Mouse (Mus musculus): Measurements from ENCODE around the gene Cebpe. TPM values are rescaled to one million over a fixed set of nuclear protein-coding genes. Genes with fewer than 3 reads are reported as not detected.

Cebpe gene
- polyA plus RNA-seq, 1 experiment: 17.3 TPM

DNA sequence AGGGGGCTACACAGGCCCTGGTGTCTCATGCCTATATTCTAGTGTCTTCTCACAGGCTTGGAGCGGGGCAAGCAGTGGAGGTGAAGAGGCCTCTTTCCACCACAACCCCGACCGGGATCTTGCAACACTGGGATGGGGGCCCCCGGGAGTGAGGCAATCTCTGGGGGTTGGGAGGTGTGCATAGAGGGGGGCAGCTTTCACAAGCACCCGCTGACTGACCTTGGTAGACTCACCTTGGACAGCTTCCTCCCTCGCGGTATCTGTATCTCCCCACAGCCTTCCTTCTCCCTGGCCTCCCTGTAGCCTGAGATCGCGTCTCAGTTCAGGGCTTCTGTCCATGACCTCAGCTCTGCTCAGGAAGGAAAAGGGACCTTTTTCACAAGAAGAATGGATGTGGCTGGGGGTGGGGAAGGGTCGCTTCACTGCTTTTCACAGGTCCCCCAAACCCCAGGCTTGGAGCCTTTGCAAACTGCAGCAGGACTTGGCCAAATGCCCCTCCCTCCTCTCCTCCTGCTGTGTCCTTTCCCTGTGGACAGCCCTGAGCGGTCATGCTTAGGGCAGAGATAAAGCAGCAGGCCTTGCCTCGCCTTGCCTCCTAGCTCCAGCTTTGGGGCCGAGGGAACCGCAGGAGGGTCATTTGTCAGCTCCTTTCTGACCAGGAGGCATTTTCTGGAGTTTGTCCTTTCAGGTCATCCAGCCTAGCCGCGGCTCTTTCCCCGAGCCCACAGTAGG lies 5.2 kb downstream of the Cebpe start:
- Histone ChIP-seq H3K9me3 (no peaks in the 10 kb centered on the region), H3K27me3 (replicated peaks) (peaks cover 80% of the 10 kb centered on the region), H3K4me1 (peaks cover 29% of the 10 kb centered on the region), H3K36me3 (replicated peaks; ENCODE audit: low read length) (no peaks in the 10 kb centered on the region), H3K4me3 (replicated peaks) (peak overlapping the region; percentile 75)
- TF ChIP-seq GATA1 (IDR thresholded peaks at IDR 0.05; ENCODE audit: borderline replicate concordance, low read length) (no peak), FLI1 (IDR thresholded peaks at IDR 0.05; ENCODE audit: low read length) (no peak)

DNA sequence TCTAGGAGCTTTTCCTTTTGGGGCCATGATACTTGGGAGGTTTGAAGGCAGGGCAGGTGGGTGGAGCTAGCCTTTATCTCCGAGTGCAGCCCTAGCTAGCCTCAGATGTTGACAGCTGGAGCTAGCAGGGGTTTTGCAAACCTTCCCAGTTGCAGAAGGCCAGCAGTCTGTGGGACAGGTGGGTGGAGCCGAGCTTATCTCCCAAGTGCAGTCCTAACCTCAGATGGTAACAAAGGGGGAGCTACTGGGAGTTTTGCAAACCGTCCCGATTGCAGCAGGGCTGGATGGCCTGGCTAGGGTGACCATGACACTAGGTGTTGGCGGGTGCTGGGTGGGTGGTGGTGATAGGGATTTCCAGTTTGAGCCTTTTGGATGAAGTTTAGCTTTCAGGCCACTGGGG lies 6.1 kb downstream of the Cebpe start:
- TF ChIP-seq GATA1 (IDR thresholded peaks at IDR 0.05; ENCODE audit: borderline replicate concordance, low read length) (no peak), FLI1 (IDR thresholded peaks at IDR 0.05; ENCODE audit: low read length) (no peak)
- Histone ChIP-seq H3K27me3 (replicated peaks) (peaks cover 71% of the 10 kb centered on the region), H3K9me3 (no peaks in the 10 kb centered on the region), H3K4me3 (replicated peaks) (peak overlapping the region; percentile 70), H3K36me3 (replicated peaks; ENCODE audit: low read length) (no peaks in the 10 kb centered on the region), H3K4me1 (peaks cover 36% of the 10 kb centered on the region)

DNA sequence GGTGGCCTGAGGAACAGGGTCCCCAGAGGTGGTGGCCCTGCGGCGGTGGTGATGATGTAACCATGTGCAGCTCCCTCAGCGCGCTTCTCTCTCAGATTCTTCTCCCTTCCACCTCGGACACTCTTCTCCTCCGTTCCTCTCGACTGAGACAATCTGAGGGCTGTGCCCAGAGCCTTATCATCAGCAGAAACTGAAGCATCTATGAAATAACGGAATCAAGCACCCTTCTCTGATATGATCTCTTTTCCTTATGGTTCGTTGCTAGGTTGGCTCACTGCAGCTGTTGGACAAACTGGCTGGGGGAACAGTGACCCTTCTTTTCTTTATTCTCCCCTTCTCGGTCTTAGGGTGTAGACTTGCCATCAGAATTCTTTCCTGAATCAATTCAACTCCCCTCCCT lies 8.8 kb downstream of the Cebpe start:
- H3K9me3 ChIP-seq: no peaks in the 10 kb centered on the region
- no peak overlapping the region for H3K4me3 ChIP-seq (replicated peaks)
- no peaks in the 10 kb centered on the region for H3K36me3 ChIP-seq (replicated peaks; ENCODE audit: low read length)
- peaks cover 51% of the 10 kb centered on the region for H3K27me3 ChIP-seq (replicated peaks)
- TF ChIP-seq GATA1 (IDR thresholded peaks at IDR 0.05; ENCODE audit: borderline replicate concordance, low read length): no peak
- H3K4me1 ChIP-seq: peaks cover 54% of the 10 kb centered on the region

DNA sequence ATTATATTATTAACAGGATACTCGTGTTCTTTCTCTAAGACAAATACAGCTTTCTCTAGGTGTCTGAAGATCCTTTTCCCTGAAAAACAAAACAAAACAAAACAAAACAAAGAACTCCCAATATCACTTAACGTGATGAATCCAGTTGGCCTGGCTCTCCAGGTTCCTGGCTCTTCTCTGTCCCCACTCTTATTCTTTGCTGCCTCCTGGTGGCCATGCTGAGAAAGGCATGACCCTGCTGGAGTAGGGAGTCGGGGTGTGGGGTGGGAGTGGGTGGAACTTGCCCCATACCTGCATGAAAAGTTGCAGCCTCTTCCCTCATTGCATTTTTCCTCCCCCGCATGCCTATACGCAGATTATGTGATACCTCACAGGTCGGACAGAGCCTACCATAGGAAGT lies 10.7 kb downstream of the Cebpe start:
- Histone ChIP-seq H3K4me1 (peaks cover 41% of the 10 kb centered on the region), H3K27me3 (replicated peaks) (peaks cover 40% of the 10 kb centered on the region), H3K9me3 (no peaks in the 10 kb centered on the region), H3K36me3 (replicated peaks; ENCODE audit: low read length) (no peaks in the 10 kb centered on the region), H3K4me3 (replicated peaks) (peak overlapping the region; percentile 83)
- TF ChIP-seq FLI1 (IDR thresholded peaks at IDR 0.05; ENCODE audit: low read length): no peak
- TF ChIP-seq GATA1 (IDR thresholded peaks at IDR 0.05; ENCODE audit: borderline replicate concordance, low read length): no peak

DNA sequence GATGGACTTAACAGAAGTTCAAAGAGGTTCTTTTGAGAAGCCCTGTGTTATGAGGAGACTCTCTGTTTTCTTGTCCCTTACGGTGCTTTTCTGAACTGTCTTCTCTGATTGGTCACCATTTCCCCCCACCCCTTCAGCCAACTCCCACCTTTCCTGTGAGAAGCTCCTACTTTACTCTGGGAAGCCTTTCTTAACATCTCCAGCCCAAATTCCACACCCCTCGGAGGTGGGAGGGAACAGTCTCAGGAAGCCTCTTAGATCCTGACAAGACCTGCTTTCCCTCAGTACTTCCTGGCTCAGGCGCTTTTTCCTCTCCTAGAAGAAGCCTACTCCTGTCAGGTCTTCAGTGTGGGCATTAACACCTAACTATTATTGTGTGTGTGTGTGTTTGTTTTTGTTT lies 12.4 kb downstream of the Cebpe start:
- H3K4me1 ChIP-seq: peaks cover 44% of the 10 kb centered on the region
- peaks cover 39% of the 10 kb centered on the region for H3K27me3 ChIP-seq (replicated peaks)
- no peaks in the 10 kb centered on the region for H3K9me3 ChIP-seq
- no peak for TF ChIP-seq GATA1 (IDR thresholded peaks at IDR 0.05; ENCODE audit: borderline replicate concordance, low read length)
- TF ChIP-seq FLI1 (IDR thresholded peaks at IDR 0.05; ENCODE audit: low read length): no peak
- peaks cover 3% of the 10 kb centered on the region for H3K36me3 ChIP-seq (replicated peaks; ENCODE audit: low read length)
- H3K4me3 ChIP-seq (replicated peaks): no peak overlapping the region

DNA sequence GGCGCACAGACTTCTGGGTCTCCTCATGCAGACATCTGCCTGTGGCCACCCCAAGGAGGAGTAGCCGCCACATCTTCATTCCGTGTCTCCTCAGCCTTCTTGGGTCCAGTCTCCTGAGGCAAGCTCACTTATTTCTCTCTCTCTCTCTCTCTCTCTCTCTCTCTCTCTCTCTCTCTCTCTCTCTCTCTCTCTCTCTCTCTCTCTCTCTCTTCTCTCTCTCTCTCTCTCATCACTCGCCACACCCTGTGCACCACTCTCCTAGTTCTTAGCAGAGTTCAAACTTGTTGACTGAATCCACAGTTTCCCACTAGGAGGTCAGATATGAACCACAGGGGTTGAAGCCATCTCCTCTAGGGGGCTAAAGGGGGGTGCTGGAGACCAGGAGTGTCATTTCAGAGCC lies 13.2 kb downstream of the Cebpe start, which contains the start of gene Gm29776:
TSS of gene Gm29776 (minus strand) at position 101 of the 400 bp plus-strand sequence.
- H3K4me1 ChIP-seq: peaks cover 44% of the 10 kb centered on the region
- H3K4me3 ChIP-seq (replicated peaks): no peak within 1 kb of the TSS
- peaks cover 38% of the 10 kb centered on the region for H3K27me3 ChIP-seq (replicated peaks)
- no peaks in the 10 kb centered on the region for H3K9me3 ChIP-seq
- TF ChIP-seq FLI1 (IDR thresholded peaks at IDR 0.05; ENCODE audit: low read length): no peak
- TF ChIP-seq GATA1 (IDR thresholded peaks at IDR 0.05; ENCODE audit: borderline replicate concordance, low read length): no peak
- peaks cover 12% of the 10 kb centered on the region for H3K36me3 ChIP-seq (replicated peaks; ENCODE audit: low read length)

DNA sequence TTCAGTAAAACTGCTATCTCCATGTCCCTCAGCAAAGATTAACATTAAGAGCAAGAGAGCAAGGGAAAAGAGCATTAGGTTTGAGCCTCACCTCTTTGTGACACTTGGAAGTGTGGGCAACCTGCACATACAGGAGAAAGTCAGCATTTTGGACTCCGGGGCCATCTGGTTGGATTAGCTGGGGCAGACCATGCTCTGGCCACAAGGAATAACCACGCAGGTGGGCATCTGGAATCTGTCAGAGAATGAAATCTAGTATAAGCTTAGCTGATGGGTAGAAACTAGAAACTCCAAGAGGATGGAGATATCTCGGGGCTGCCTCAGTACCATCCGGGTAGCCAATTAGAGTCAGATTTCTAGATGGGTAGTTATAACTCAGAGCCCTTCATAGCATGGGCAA lies 15.2 kb downstream of the Cebpe start:
- peaks cover 43% of the 10 kb centered on the region for H3K4me1 ChIP-seq
- TF ChIP-seq GATA1 (IDR thresholded peaks at IDR 0.05; ENCODE audit: borderline replicate concordance, low read length) (no peak), FLI1 (IDR thresholded peaks at IDR 0.05; ENCODE audit: low read length) (no peak)
- no peak overlapping the region for H3K4me3 ChIP-seq (replicated peaks)
- peaks cover 23% of the 10 kb centered on the region for H3K27me3 ChIP-seq (replicated peaks)
- H3K36me3 ChIP-seq (replicated peaks; ENCODE audit: low read length): peaks cover 26% of the 10 kb centered on the region
- no peaks in the 10 kb centered on the region for H3K9me3 ChIP-seq

DNA sequence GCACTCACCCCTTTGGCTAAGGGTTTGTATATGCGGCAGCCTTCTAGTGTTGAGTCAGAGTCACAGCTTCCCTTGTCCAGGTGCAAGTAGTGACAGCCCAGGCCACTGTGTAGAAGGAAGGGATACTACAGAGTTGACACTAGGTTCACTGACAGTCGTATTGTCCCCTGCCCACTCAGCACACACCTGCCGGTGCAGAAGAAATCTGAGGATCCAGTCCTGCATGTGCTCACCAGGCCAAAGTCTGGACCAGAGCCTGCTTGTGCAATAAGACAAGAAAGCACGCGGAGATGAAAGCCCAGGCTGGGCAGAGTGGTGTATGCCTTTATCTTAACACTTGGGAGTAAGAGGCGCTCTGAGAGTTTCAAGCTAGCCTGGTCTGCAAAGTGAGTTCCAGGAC lies 16.9 kb downstream of the Cebpe start:
- Histone ChIP-seq H3K27me3 (replicated peaks) (peaks cover 23% of the 10 kb centered on the region), H3K9me3 (no peaks in the 10 kb centered on the region), H3K4me3 (replicated peaks) (no peak overlapping the region), H3K36me3 (replicated peaks; ENCODE audit: low read length) (peaks cover 37% of the 10 kb centered on the region), H3K4me1 (peaks cover 32% of the 10 kb centered on the region)
- TF ChIP-seq FLI1 (IDR thresholded peaks at IDR 0.05; ENCODE audit: low read length) (no peak), GATA1 (IDR thresholded peaks at IDR 0.05; ENCODE audit: borderline replicate concordance, low read length) (no peak)

DNA sequence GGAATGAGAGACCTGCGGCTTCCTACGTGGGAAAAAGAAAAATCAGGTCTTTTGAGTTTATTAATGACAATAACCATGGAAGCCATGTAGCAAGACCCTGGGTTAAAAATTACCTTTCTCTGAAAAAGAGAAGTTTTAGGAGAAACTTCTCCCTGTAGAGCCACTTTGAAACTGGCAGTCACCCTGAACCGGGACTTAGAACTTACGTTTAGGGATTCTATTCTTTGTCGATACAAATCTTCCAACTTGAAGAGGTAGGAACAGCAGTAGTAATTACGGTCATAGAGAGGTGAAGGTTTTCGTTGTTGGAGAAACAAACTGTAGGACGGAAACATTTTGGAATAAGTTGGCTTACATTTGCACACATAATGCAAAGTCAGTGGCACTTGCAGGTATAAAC lies 24.7 kb downstream of the Cebpe start:
- Histone ChIP-seq H3K9me3 (no peaks in the 10 kb centered on the region), H3K4me3 (replicated peaks) (peak overlapping the region; percentile 100), H3K36me3 (replicated peaks; ENCODE audit: low read length) (peaks cover 45% of the 10 kb centered on the region), H3K4me1 (peaks cover 52% of the 10 kb centered on the region), H3K27me3 (replicated peaks) (no peaks in the 10 kb centered on the region)
- no peak for TF ChIP-seq FLI1 (IDR thresholded peaks at IDR 0.05; ENCODE audit: low read length)
- no peak for TF ChIP-seq GATA1 (IDR thresholded peaks at IDR 0.05; ENCODE audit: borderline replicate concordance, low read length)

DNA sequence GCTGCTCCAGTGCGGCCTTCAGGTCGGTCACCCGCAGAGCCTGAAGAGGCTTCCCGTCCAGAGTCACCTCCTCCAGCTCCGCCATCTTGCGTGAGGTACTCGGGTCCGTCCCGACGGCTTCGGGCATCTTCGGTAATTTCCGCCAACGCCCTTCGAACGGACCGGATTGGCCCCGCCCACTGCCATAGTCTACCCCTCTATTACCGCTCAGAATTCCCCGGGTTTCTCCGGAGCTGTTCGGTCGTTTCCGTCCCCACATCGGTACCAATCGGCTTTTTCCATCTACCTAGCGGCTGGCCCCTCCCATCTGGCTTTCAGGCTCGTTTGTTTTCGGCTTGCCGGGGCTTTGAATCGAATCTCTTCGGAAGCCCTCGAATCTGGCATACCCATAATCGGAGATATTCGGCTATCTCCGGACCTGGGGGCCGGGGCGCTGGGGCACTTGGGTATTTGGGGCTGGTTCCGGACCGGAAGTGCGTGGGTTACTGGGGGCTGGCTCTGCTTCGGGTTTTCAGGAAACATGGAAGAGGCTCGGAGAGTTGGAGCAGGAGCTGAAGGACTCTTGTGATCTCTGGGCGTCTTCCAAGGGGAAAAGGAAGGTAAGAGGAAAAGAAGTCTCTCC lies 25.3 kb downstream of the Cebpe start, which contains the start of gene Acin1:
TSS of gene Acin1 (minus strand) at position 410 of the 622 bp plus-strand sequence.
- Histone ChIP-seq H3K9me3 (no peaks in the 10 kb centered on the region), H3K27me3 (replicated peaks) (no peaks in the 10 kb centered on the region), H3K4me3 (replicated peaks) (peak within 1 kb of the TSS; percentile 100), H3K36me3 (replicated peaks; ENCODE audit: low read length) (peaks cover 51% of the 10 kb centered on the region), H3K4me1 (peaks cover 58% of the 10 kb centered on the region)
- TF ChIP-seq GATA1 (IDR thresholded peaks at IDR 0.05; ENCODE audit: borderline replicate concordance, low read length) (no peak), FLI1 (IDR thresholded peaks at IDR 0.05; ENCODE audit: low read length) (peak; percentile 38; the same call in 1 of the 2 replicates)

Data from megakaryocyte, embryonic 14.5 days (primary cell).